Mouse (Mus musculus) forebrain, postnatal 0 days (tissue): ENCODE results near the gene Ptprj. TPM values are rescaled to one million over a fixed set of nuclear protein-coding genes. Genes with fewer than 3 reads are reported as not detected.

Source experiments
- ATAC-seq: fragments of 200-750 bp; cut with Nextera tagmentation; 2 replicates; pipeline ENCODE4 v1.8.0; 2017; ENCODE audit warnings: mild to moderate bottlenecking, moderate library complexity
- DNase-seq: peaks from one replicate; pipeline ENCODE4 v3.0.0-alpha.2; 2015
- H3K27ac ChIP-seq: fragments of 300-500 bp; sonication (generic); 2 replicates; pipeline ENCODE4 v1.5.1; 2014; ENCODE audit warnings: low read depth, mild to moderate bottlenecking, antibody characterized with exemption, low read length, moderate library complexity, mixed read lengths
- H3K27me3 ChIP-seq: fragments of 300-500 bp; sonication (generic); 2 replicates; pipeline ENCODE4 v1.6.1; 2014; ENCODE audit warnings: mild to moderate bottlenecking, low read length, mixed read lengths; ENCODE audit not compliant: insufficient read depth
- H3K36me3 ChIP-seq: fragments of 300-500 bp; sonication (generic); 2 replicates; pipeline ENCODE4 v1.6.1; 2014; ENCODE audit warnings: mild to moderate bottlenecking, moderate library complexity; ENCODE audit not compliant: insufficient read depth
- H3K4me1 ChIP-seq: fragments of 300-500 bp; sonication (generic); 2 replicates; pipeline ENCODE4 v1.6.1; 2014; ENCODE audit warnings: antibody characterized with exemption; ENCODE audit not compliant: insufficient read depth
- H3K4me2 ChIP-seq: fragments of 300-500 bp; sonication (generic); 2 replicates; pipeline ENCODE4 v1.6.1; 2014; ENCODE audit warnings: low read depth, mild to moderate bottlenecking, moderate library complexity
- H3K4me3 ChIP-seq: fragments of 300-500 bp; sonication (generic); 2 replicates; pipeline ENCODE4 v1.5.1; 2014; ENCODE audit warnings: low read depth, low read length, mixed read lengths
- H3K9ac ChIP-seq: fragments of 300-500 bp; sonication (generic); 2 replicates; pipeline ENCODE4 v1.6.1; 2014; ENCODE audit warnings: mild to moderate bottlenecking
- H3K9me3 ChIP-seq: fragments of 300-500 bp; sonication (generic); 2 replicates; pipeline ENCODE4 v1.6.1; 2016; ENCODE audit warnings: low read length
- CTCF ChIP-seq: sonication (generic); IDR thresholded peaks from 2 replicates; pipeline ENCODE4 v1.5.1; 2016; ENCODE audit warnings: antibody characterized with exemption, control low read depth, low read depth
- WGBS: fragments of 180-500 bp; shearing (Covaris S2); extraction: QIAGEN DNeasy Blood & Tissue Kit; methylation state at CpG from one replicate; pipeline ENCODE4 v1.1.7; 2014; 5-methylcytosine and 5-hydroxymethylcytosine counted together
- polyA plus RNA-seq: library from polyadenylated mRNA; unstranded; fragments of >200 nt; fragmentation: Nextera tagmentation; extraction: Ambion mirVana; gene quantifications from 2 replicates; pipeline ENCODE4 v1.2.1, GENCODE M21; 2015
- total RNA-seq: library from RNA; depleted of rRNA; stranded (reverse); fragments of >200 nt; gene quantifications from 2 replicates; pipeline ENCODE4 v1.2.3, GENCODE M21; 2014

Ptprj gene
- total and polyA plus RNA-seq, 2 experiments from 2014 or later, result 3.9 to 34.0 TPM

DNA sequence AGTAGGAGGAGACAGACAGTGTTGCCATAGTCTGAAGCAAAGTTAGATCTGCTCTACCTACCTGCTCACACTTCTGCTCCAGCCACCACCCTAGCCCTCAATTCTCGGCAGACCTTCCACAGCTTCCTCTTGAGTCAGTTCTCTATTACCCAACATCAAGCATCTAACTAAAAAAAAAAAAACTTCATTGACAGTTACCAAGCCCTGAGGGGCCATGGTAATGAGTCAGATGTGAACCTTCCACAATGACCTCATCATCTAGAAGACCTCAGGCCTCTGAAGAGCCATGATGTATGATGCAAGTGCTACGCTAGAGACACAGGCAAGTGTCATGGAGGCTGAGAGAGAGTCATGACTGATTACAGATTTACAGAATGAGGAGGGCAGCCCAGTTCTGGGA lies 37.8 kb downstream of the Ptprj start:
- 95% methylated on average over 2 of the region's 2 CpGs for WGBS
- ATAC-seq, result no peak

GRCm38 (mm10) chr2:90539206-90539605 lies 41.2 kb downstream of the Ptprj start:
- H3K4me3 ChIP-seq, result no peak overlapping the region
- no peaks in the 10 kb centered on the region for H3K9me3 ChIP-seq
- no peaks in the 10 kb centered on the region for H3K36me3 ChIP-seq
- no peak overlapping the region for H3K4me2 ChIP-seq
- peaks cover 8% of the 10 kb centered on the region; the same call in 1 of the 2 replicates for H3K4me1 ChIP-seq
- H3K9ac ChIP-seq, result no peak overlapping the region
- WGBS, result 79% methylated on average over 4 of the region's 4 CpGs
- no peak overlapping the region for H3K27ac ChIP-seq
- no peak for TF ChIP-seq CTCF
- ATAC-seq (no peak), DNase-seq (no peak)
- no peaks in the 10 kb centered on the region for H3K27me3 ChIP-seq

More for the DNA sequence above, 37.8 kb downstream of the Ptprj start:
- TF ChIP-seq CTCF, result no peak
- H3K27ac ChIP-seq, result no peak overlapping the region
- no peak overlapping the region for H3K4me3 ChIP-seq
- no peaks in the 10 kb centered on the region for H3K36me3 ChIP-seq
- H3K9ac ChIP-seq, result no peak overlapping the region
- H3K9me3 ChIP-seq, result no peaks in the 10 kb centered on the region
- no peaks in the 10 kb centered on the region for H3K4me1 ChIP-seq
- no peak for DNase-seq
- no peak overlapping the region for H3K4me2 ChIP-seq
- no peaks in the 10 kb centered on the region for H3K27me3 ChIP-seq

- Histone ChIP-seq H3K36me3 (no peaks in the 10 kb centered on the region), H3K9me3 (no peaks in the 10 kb centered on the region), H3K27me3 (no peaks in the 10 kb centered on the region), H3K4me2 (no peak overlapping the region), H3K27ac (no peak overlapping the region), H3K4me1 (peaks cover 8% of the 10 kb centered on the region; the same call in 1 of the 2 replicates), H3K9ac (no peak overlapping the region), H3K4me3 (no peak overlapping the region)
- TF ChIP-seq CTCF, result no peak
- 38% methylated on average over 4 of the region's 4 CpGs for WGBS
- ATAC-seq, result no peak
- DNase-seq, result no peak
Measured at GRCm38 (mm10) chr2:90537244-90537643, 43.2 kb downstream of the Ptprj start.

DNA sequence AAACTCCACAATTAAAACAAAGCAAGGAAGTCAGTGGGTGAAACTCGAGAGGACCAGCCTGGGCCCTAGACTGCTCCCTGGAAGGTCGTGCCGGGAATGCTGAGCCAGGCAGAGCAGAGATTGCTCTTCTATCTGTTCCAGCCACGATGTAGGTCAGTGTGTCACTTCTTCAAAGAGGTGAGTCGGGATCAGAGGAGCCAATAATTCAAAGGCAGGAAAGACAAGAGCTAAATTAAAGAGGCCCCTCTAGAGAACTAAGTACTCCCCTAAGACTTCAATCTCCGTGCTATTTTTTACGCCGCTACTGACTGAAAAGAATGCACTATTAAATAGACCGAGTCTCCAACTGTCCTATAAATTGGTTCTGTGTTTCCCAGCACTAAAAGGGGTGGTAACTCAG lies 43.9 kb downstream of the Ptprj start:
- Histone ChIP-seq H3K36me3 (no peaks in the 10 kb centered on the region), H3K9ac (no peak overlapping the region), H3K27me3 (no peaks in the 10 kb centered on the region), H3K9me3 (no peaks in the 10 kb centered on the region), H3K4me2 (no peak overlapping the region), H3K4me3 (no peak overlapping the region), H3K4me1 (peaks cover 8% of the 10 kb centered on the region; the same call in 1 of the 2 replicates), H3K27ac (no peak overlapping the region)
- 22% methylated on average over 9 of the region's 9 CpGs for WGBS
- no peak for DNase-seq
- ATAC-seq, result no peak
- no peak for TF ChIP-seq CTCF

- H3K36me3 ChIP-seq, result no peaks in the 10 kb centered on the region
- ATAC-seq (no peak), DNase-seq (no peak)
- no peak overlapping the region for H3K4me2 ChIP-seq
- H3K9me3 ChIP-seq, result no peaks in the 10 kb centered on the region
- no peak for TF ChIP-seq CTCF
- H3K27ac ChIP-seq, result no peak overlapping the region
- H3K4me3 ChIP-seq, result no peak overlapping the region
- WGBS, result 94% methylated on average over 6 of the region's 6 CpGs
- H3K4me1 ChIP-seq, result peaks cover 8% of the 10 kb centered on the region; the same call in 1 of the 2 replicates
- H3K9ac ChIP-seq, result no peak overlapping the region
- H3K27me3 ChIP-seq, result no peaks in the 10 kb centered on the region
Measured at GRCm38 (mm10) chr2:90534751-90535150, 45.7 kb downstream of the Ptprj start.

DNA sequence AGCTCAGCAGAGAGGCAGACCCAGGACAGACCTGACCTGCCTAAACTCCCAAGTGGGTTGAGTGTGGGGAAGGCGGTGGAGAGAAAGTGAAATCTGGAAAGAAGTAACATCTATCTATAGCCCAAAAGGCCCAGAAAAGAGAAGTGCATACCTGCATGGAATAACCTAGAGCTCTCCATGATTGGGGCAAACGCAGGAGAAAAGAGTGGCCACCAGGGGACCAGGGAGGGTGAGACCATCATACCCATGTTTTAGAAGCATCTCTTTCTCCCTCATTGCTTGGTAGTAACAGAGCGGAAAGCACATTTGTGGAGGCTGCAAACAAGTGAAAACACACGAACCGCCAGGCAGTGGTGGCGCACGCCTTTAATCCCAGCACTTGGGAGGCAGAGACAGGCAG lies 46.5 kb downstream of the Ptprj start:
- Histone ChIP-seq H3K4me2 (no peak overlapping the region), H3K9me3 (no peaks in the 10 kb centered on the region), H3K9ac (no peak overlapping the region), H3K27ac (no peak overlapping the region), H3K4me3 (no peak overlapping the region), H3K36me3 (no peaks in the 10 kb centered on the region), H3K27me3 (no peaks in the 10 kb centered on the region), H3K4me1 (peaks cover 8% of the 10 kb centered on the region; the same call in 1 of the 2 replicates)
- no peak for TF ChIP-seq CTCF
- DNase-seq (no peak), ATAC-seq (no peak)
- WGBS, result 97% methylated on average over 7 of the region's 7 CpGs

DNA sequence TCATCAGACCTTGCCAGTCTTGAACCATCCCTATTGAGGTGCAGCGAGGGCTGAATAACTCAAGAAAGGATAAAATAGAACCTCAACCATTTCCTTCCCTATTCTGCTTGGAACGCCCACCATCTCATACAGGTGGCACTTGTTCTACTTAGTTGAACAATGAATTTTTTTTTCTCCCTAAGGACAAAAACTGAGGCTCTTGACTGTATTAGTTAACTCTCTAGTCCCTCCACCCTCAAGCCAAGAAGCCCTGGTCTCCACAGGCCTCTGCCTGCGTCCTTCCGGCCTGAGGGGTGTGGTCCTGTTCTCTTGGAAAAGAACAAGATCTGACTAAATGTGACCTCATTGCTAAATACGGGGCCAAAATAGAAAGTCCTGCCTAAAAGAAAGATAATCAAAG lies 48.4 kb downstream of the Ptprj start:
- H3K27ac ChIP-seq, result no peak overlapping the region
- H3K9ac ChIP-seq, result no peak overlapping the region
- no peak overlapping the region for H3K4me3 ChIP-seq
- WGBS, result 92% methylated on average over 5 of the region's 5 CpGs
- H3K4me1 ChIP-seq, result peaks cover 2% of the 10 kb centered on the region; the same call in 1 of the 2 replicates
- H3K27me3 ChIP-seq, result no peaks in the 10 kb centered on the region
- no peak for TF ChIP-seq CTCF
- H3K4me2 ChIP-seq, result no peak overlapping the region
- ATAC-seq, result no peak
- no peaks in the 10 kb centered on the region for H3K9me3 ChIP-seq
- no peak for DNase-seq
- no peaks in the 10 kb centered on the region for H3K36me3 ChIP-seq
